13 mouse cellular contexts compared by ENCODE assay signal in genomic region chr15:79285399-79285798, GRCm38 (mm10). TPM values are rescaled to one million over a fixed set of nuclear protein-coding genes. Genes with fewer than 3 reads are reported as not detected.
A peak's percentile ranks its signal among the peaks of the same experiment; 100 is the strongest.
DNase-seq lines count a peak whose midpoint lies in the region; ATAC-seq and TF ChIP-seq lines count a peak whose summit lies in the region.
"Had no signal": no experiment of that assay in that cellular context is flagged by ENCODE, and none has a peak within 500 bp of the region (broad histone marks: within the 10 kb centered on the region; RNA-seq: fewer than 3 reads in every experiment).

Baiap2l2 (minus strand) TSS chr15:79285537.

- H3K9ac ChIP-seq in heart, embryonic 11.5 days (ENCODE audit: low read depth, low read length) = no peak within 1 kb of the TSS
- H3K9ac ChIP-seq in embryonic facial prominence, embryonic 15.5 days = no peak within 1 kb of the TSS
- peak within 1 kb of the TSS; percentile 51 for H3K9ac ChIP-seq in kidney, embryonic 16.5 days (replicated peaks; ENCODE audit: low read length)
- H3K9ac ChIP-seq in liver, embryonic 13.5 days = 0 out of 2 replicates have a peak within 1 kb of the TSS, but pooled peaks have one; percentile 3
- H3K9ac ChIP-seq in forebrain, embryonic 11.5 days (ENCODE audit: low read length) = no peak within 1 kb of the TSS

- no peak within 1 kb of the TSS for H3K27ac ChIP-seq in heart, embryonic 11.5 days (ENCODE audit: low read depth, low read length)
- no peak within 1 kb of the TSS for H3K27ac ChIP-seq in embryonic facial prominence, embryonic 15.5 days (replicated peaks)
- peak within 1 kb of the TSS; percentile 87 for H3K27ac ChIP-seq in kidney, embryonic 16.5 days (ENCODE audit: low read length)
- peak within 1 kb of the TSS; percentile 15; the same call in 1 of the 2 replicates for H3K27ac ChIP-seq in liver, embryonic 13.5 days
- no peak within 1 kb of the TSS for H3K27ac ChIP-seq in layer of hippocampus, adult 2 months
- H3K27ac ChIP-seq in forebrain, embryonic 11.5 days (ENCODE audit: low read depth, low read length) = no peak within 1 kb of the TSS
- H3K27ac ChIP-seq: forebrain, embryonic 10.5 days had no signal

- H3K9me3 ChIP-seq in heart, embryonic 11.5 days (replicated peaks; ENCODE audit: control insufficient read depth, low read length) = no peaks in the 10 kb centered on the region
- H3K9me3 ChIP-seq in embryonic facial prominence, embryonic 15.5 days (replicated peaks) = no peaks in the 10 kb centered on the region
- no peaks in the 10 kb centered on the region for H3K9me3 ChIP-seq in kidney, embryonic 16.5 days (ENCODE audit: low read length)
- no peaks in the 10 kb centered on the region for H3K9me3 ChIP-seq in liver, embryonic 13.5 days (replicated peaks)
- H3K9me3 ChIP-seq in forebrain, embryonic 11.5 days (ENCODE audit: control insufficient read depth, low read length) = no peaks in the 10 kb centered on the region
- H3K9me3 ChIP-seq: forebrain, embryonic 10.5 days; megakaryocyte, embryonic 14.5 days had no signal

- H3K36me3 ChIP-seq in heart, embryonic 11.5 days (ENCODE audit: control insufficient read depth, insufficient read depth, low read length) = no peaks in the 10 kb centered on the region
- peaks cover 9% of the 10 kb centered on the region; the same call in 1 of the 2 replicates for H3K36me3 ChIP-seq in embryonic facial prominence, embryonic 15.5 days
- no peaks in the 10 kb centered on the region; the same call in none of the 2 replicates for H3K36me3 ChIP-seq in kidney, embryonic 16.5 days (ENCODE audit: insufficient read depth, low read length)
- peaks cover 38% of the 10 kb centered on the region for H3K36me3 ChIP-seq in liver, embryonic 13.5 days
- no peaks in the 10 kb centered on the region for H3K36me3 ChIP-seq in forebrain, embryonic 11.5 days (ENCODE audit: control insufficient read depth, insufficient read depth, low read length)

- no peak for DNase-seq in heart, adult 8-10 months (ENCODE audit: low spot score)
- no peak for DNase-seq in liver, embryonic 13.5 days
- DNase-seq in layer of hippocampus, adult 2 months (ENCODE audit: low spot score in 2 of 2) = no peak
- no peak for DNase-seq in c-Kit-positive CD71-positive TER-119-positive erythroid progenitor cells, embryonic 14.5 days (ENCODE audit: low spot score)
- DNase-seq in forebrain, embryonic 11.5 days (ENCODE audit: low spot score) = no peak
- DNase-seq: thymus, postnatal 25 days had no signal

- H3K27me3 ChIP-seq in heart, embryonic 11.5 days (ENCODE audit: control insufficient read depth, insufficient read depth, low read length) = no peaks in the 10 kb centered on the region
- H3K27me3 ChIP-seq in embryonic facial prominence, embryonic 15.5 days = no peaks in the 10 kb centered on the region
- no peaks in the 10 kb centered on the region for H3K27me3 ChIP-seq in kidney, embryonic 16.5 days (ENCODE audit: insufficient read depth, low read length)
- H3K27me3 ChIP-seq in liver, embryonic 13.5 days = no peaks in the 10 kb centered on the region
- no peaks in the 10 kb centered on the region for H3K27me3 ChIP-seq in forebrain, embryonic 11.5 days (ENCODE audit: control insufficient read depth, insufficient read depth, low read length)

- no peak within 1 kb of the TSS for H3K4me3 ChIP-seq in heart, embryonic 11.5 days (ENCODE audit: low read depth, low read length)
- no peak within 1 kb of the TSS for H3K4me3 ChIP-seq in embryonic facial prominence, embryonic 15.5 days (replicated peaks)
- H3K4me3 ChIP-seq in kidney, embryonic 16.5 days (ENCODE audit: low read length) = peak within 1 kb of the TSS; percentile 22
- no peak within 1 kb of the TSS for H3K4me3 ChIP-seq in liver, embryonic 13.5 days (replicated peaks)
- H3K4me3 ChIP-seq in layer of hippocampus, adult 2 months = no peak within 1 kb of the TSS
- H3K4me3 ChIP-seq in forebrain, embryonic 11.5 days (ENCODE audit: low read depth, low read length) = no peak within 1 kb of the TSS
- H3K4me3 ChIP-seq: forebrain, embryonic 10.5 days; myocyte had no signal

- H3K4me2 ChIP-seq in heart, embryonic 11.5 days = no peak within 1 kb of the TSS
- no peak within 1 kb of the TSS for H3K4me2 ChIP-seq in embryonic facial prominence, embryonic 15.5 days (replicated peaks)
- H3K4me2 ChIP-seq in kidney, embryonic 16.5 days (replicated peaks; ENCODE audit: low read depth, low read length) = peak within 1 kb of the TSS; percentile 39
- peak within 1 kb of the TSS; percentile 30; the same call in 1 of the 2 replicates for H3K4me2 ChIP-seq in liver, embryonic 13.5 days
- H3K4me2 ChIP-seq in forebrain, embryonic 11.5 days (ENCODE audit: low read depth, low read length, severe bottlenecking) = no peak within 1 kb of the TSS

- ATAC-seq in heart, embryonic 11.5 days (replicated peaks; ENCODE audit: insufficient number of reproducible peaks, low FRiP score, low TSS enrichment) = no peak
- no peak for ATAC-seq in embryonic facial prominence, embryonic 15.5 days (ENCODE audit: insufficient number of reproducible peaks, low FRiP score, low TSS enrichment, low read depth)
- peak; percentile 82 for ATAC-seq in kidney, embryonic 16.5 days (ENCODE audit: low FRiP score, low TSS enrichment)
- no peak for ATAC-seq in liver, embryonic 13.5 days (ENCODE audit: low read depth)
- ATAC-seq in forebrain, embryonic 11.5 days (replicated peaks; ENCODE audit: low FRiP score) = no peak
- ATAC-seq: hindbrain, embryonic 16.5 days had no signal

- no peak for TF ChIP-seq CTCF in layer of hippocampus, adult 2 months (conservative IDR thresholded peaks at IDR 0.05)

- no peaks in the 10 kb centered on the region for H3K4me1 ChIP-seq in heart, embryonic 11.5 days (ENCODE audit: control insufficient read depth, insufficient read depth, low read length)
- no peaks in the 10 kb centered on the region for H3K4me1 ChIP-seq in embryonic facial prominence, embryonic 15.5 days
- H3K4me1 ChIP-seq in kidney, embryonic 16.5 days (ENCODE audit: insufficient read depth, low read length) = peaks cover 5% of the 10 kb centered on the region; the same call in 1 of the 2 replicates
- peaks cover 35% of the 10 kb centered on the region for H3K4me1 ChIP-seq in liver, embryonic 13.5 days (replicated peaks)
- H3K4me1 ChIP-seq in forebrain, embryonic 11.5 days (replicated peaks; ENCODE audit: control insufficient read depth, insufficient read depth, low read length) = no peaks in the 10 kb centered on the region

- WGBS in heart, embryonic 11.5 days (ENCODE audit: insufficient replicate concordance) = 72% methylated on average over 10 of the region's 10 CpGs
- WGBS in embryonic facial prominence, embryonic 15.5 days = 54% methylated on average over 10 of the region's 10 CpGs
- 39% methylated on average over 10 of the region's 10 CpGs for WGBS in kidney, embryonic 16.5 days
- WGBS in liver, embryonic 13.5 days (ENCODE audit: insufficient replicate concordance) = 56% methylated on average over 10 of the region's 10 CpGs
- 69% methylated on average over 10 of the region's 10 CpGs for WGBS in forebrain, embryonic 11.5 days

RNA-seq across cellular contexts. Expression of gene Baiap2l2, which starts in this region (rescaled TPM):
- 11.1 and 14.0 TPM in 2 replicates for polyA plus RNA-seq in heart, embryonic 11.5 days (2014; fragmentation: Nextera tagmentation; extraction: Ambion mirVana)
- total RNA-seq in heart, adult 8-10 months (2022) = 1 to 10 TPM in 1 of 4 experiments, under 1 TPM in 1, not detected in 2; 0.54 to 1.3 TPM
- 16.1 and 18.5 TPM in 2 replicates for polyA plus RNA-seq in embryonic facial prominence, embryonic 15.5 days (2015; fragmentation: Nextera tagmentation; extraction: Ambion mirVana)
- polyA plus RNA-seq in kidney, embryonic 16.5 days (2015; fragmentation: Nextera tagmentation; extraction: Ambion mirVana) = 12.5 and 17.7 TPM in 2 replicates
- 1.8 and 2.3 TPM in 2 replicates for polyA plus RNA-seq in liver, embryonic 13.5 days (2015; fragmentation: Nextera tagmentation; extraction: Ambion mirVana)
- total RNA-seq in layer of hippocampus, adult 2 months (2021) = 1 to 10 TPM; 1.2 to 2.7 TPM
- 1.3 and 4.2 TPM in 2 replicates for polyA plus RNA-seq in forebrain, embryonic 11.5 days (2014; fragmentation: Nextera tagmentation; extraction: Ambion mirVana)

Comparison
In these comparisons a context has a peak if more than half of its experiments do, and no peak if none do; other contexts are left out.
1. H3K27ac ChIP-seq: peak in kidney, embryonic 16.5 days (single experiment) and liver, embryonic 13.5 days (single experiment); none in heart, embryonic 11.5 days (single experiment), embryonic facial prominence, embryonic 15.5 days (single experiment), layer of hippocampus, adult 2 months (single experiment) and forebrain, embryonic 11.5 days (single experiment).
2. H3K4me2 ChIP-seq: peak in kidney, embryonic 16.5 days (single experiment) and liver, embryonic 13.5 days (single experiment); none in heart, embryonic 11.5 days (single experiment), embryonic facial prominence, embryonic 15.5 days (single experiment) and forebrain, embryonic 11.5 days (single experiment).
3. H3K9ac ChIP-seq: peak in kidney, embryonic 16.5 days (single experiment) and liver, embryonic 13.5 days (single experiment); none in heart, embryonic 11.5 days (single experiment), embryonic facial prominence, embryonic 15.5 days (single experiment) and forebrain, embryonic 11.5 days (single experiment).